Mouse (Mus musculus): Measurements from ENCODE around the gene Rgl1. TPM values are rescaled to one million over a fixed set of nuclear protein-coding genes. Genes with fewer than 3 reads are reported as not detected.

Gene Rgl1
- polyA plus RNA-seq, 1 experiment = 7.1 TPM

DNA sequence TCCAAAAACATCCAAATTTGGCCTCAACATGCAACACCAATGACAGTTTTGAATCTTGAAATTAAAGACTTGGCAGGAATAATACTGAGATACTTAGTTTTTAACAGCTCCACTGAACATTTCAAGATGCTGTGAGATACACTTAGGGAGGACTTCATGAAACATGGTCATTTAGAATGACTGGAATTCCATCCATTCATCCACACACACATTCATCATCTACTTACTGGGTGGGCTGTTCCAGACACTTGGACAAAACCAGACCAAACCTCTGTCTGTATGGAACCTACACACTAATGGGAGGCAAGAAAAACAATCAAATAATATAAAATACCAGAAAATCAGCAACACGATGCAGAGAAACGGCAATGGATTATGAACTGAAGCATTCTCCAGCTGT, 58.6 kb downstream of the Rgl1 start:
- no peak for DNase-seq
- H3K27ac ChIP-seq (ENCODE audit: control insufficient read depth, insufficient read depth, low read length) = no peak overlapping the region
- TF ChIP-seq CTCF (IDR thresholded peaks at IDR 0.05; ENCODE audit: borderline replicate concordance, control insufficient read depth, extremely low read depth, insufficient read depth, low read length, poor library complexity) (no peak), POLR2A (IDR thresholded peaks at IDR 0.05; ENCODE audit: control insufficient read depth, extremely low read depth, insufficient read depth, low read length, poor library complexity) (no peak)
- no peak overlapping the region for H3K4me3 ChIP-seq (ENCODE audit: control insufficient read depth, insufficient read depth, low read length)
- 96% methylated on average over 2 of the region's 2 CpGs for WGBS
- H3K4me1 ChIP-seq (replicated peaks; ENCODE audit: control insufficient read depth, insufficient read depth, low read length) = no peaks in the 10 kb centered on the region
- H3K36me3 ChIP-seq (ENCODE audit: control insufficient read depth, insufficient read depth, low read length) = no peaks in the 10 kb centered on the region
- H3K27me3 ChIP-seq (ENCODE audit: control insufficient read depth, insufficient read depth, low read length) = no peaks in the 10 kb centered on the region

DNA sequence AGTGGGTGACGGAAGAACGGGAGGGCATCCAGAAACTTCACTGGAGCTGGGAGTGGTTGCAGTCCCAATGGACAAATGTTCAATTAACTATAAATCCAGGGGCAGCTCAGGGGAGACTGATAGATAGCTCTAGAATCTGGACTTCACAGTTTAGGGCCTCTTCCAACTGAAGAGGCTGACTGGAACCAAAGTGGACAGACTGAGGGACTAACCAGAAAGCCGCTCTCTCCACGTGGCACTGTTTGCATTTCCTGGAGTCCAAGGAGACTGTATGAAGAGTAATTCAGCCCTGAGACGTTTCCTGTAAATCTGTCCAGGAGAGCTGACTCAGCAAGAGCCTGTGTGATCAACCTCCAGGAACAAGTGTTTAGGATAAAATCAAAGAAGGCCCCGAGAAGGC, 62.2 kb downstream of the Rgl1 start:
- H3K4me1 ChIP-seq (replicated peaks; ENCODE audit: control insufficient read depth, insufficient read depth, low read length) = no peaks in the 10 kb centered on the region
- 62% methylated on average over 6 of the region's 6 CpGs for WGBS
- H3K36me3 ChIP-seq (ENCODE audit: control insufficient read depth, insufficient read depth, low read length) = no peaks in the 10 kb centered on the region
- no peaks in the 10 kb centered on the region for H3K27me3 ChIP-seq (ENCODE audit: control insufficient read depth, insufficient read depth, low read length)
- no peak for DNase-seq
- TF ChIP-seq POLR2A (IDR thresholded peaks at IDR 0.05; ENCODE audit: control insufficient read depth, extremely low read depth, insufficient read depth, low read length, poor library complexity) = no peak
- TF ChIP-seq CTCF (IDR thresholded peaks at IDR 0.05; ENCODE audit: borderline replicate concordance, control insufficient read depth, extremely low read depth, insufficient read depth, low read length, poor library complexity) = no peak
- no peak overlapping the region for H3K4me3 ChIP-seq (ENCODE audit: control insufficient read depth, insufficient read depth, low read length)
- no peak overlapping the region for H3K27ac ChIP-seq (ENCODE audit: control insufficient read depth, insufficient read depth, low read length)

DNA sequence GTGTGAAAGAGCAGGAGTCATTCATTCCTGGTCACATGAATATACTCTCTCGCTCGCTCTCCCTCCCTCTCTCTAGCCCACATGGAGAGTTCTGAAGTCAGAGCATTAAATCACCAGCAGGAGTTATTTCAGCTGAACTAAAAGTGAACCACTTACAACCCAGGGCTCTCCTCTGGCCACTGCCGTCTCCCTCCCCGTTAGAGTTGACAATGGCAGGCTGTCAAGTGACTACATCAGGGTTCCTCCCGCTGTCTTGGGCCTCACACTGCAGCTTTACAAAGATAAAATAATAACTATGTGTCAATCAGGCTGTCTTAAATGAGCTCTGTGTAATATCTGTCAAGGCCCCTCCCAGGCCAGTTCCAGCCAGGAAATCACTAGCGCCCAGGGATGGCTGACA, 63.2 kb downstream of the Rgl1 start:
- DNase-seq = no peak
- no peaks in the 10 kb centered on the region for H3K36me3 ChIP-seq (ENCODE audit: control insufficient read depth, insufficient read depth, low read length)
- WGBS = 95% methylated on average over 6 of the region's 6 CpGs
- no peaks in the 10 kb centered on the region for H3K27me3 ChIP-seq (ENCODE audit: control insufficient read depth, insufficient read depth, low read length)
- no peak overlapping the region for H3K4me3 ChIP-seq (ENCODE audit: control insufficient read depth, insufficient read depth, low read length)
- TF ChIP-seq CTCF (IDR thresholded peaks at IDR 0.05; ENCODE audit: borderline replicate concordance, control insufficient read depth, extremely low read depth, insufficient read depth, low read length, poor library complexity) = no peak
- TF ChIP-seq POLR2A (IDR thresholded peaks at IDR 0.05; ENCODE audit: control insufficient read depth, extremely low read depth, insufficient read depth, low read length, poor library complexity) = no peak
- H3K4me1 ChIP-seq (replicated peaks; ENCODE audit: control insufficient read depth, insufficient read depth, low read length) = no peaks in the 10 kb centered on the region
- H3K27ac ChIP-seq (ENCODE audit: control insufficient read depth, insufficient read depth, low read length) = no peak overlapping the region

DNA sequence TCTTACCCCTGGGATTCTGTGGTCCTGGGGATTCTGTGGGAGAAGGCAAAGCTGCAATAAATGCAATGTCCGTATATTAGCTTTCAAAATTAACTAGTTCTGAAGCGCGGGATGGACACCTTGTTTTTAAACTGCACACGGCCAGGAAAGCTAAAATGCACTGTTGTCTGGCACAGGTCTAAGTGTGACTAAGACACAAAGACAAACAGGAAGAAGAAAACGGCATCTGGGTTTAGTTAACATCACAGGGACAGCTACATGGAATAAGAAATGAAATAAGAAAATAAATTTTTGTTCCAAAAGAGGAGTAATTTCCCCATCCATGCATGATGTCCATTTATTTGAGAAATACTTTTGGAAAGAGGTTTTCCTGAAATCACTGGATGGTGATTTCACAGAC, 65.1 kb downstream of the Rgl1 start:
- TF ChIP-seq POLR2A (IDR thresholded peaks at IDR 0.05; ENCODE audit: control insufficient read depth, extremely low read depth, insufficient read depth, low read length, poor library complexity) = no peak
- TF ChIP-seq CTCF (IDR thresholded peaks at IDR 0.05; ENCODE audit: borderline replicate concordance, control insufficient read depth, extremely low read depth, insufficient read depth, low read length, poor library complexity) = no peak
- 91% methylated on average over 5 of the region's 5 CpGs for WGBS
- Histone ChIP-seq H3K4me1 (replicated peaks; ENCODE audit: control insufficient read depth, insufficient read depth, low read length) (no peaks in the 10 kb centered on the region), H3K36me3 (ENCODE audit: control insufficient read depth, insufficient read depth, low read length) (no peaks in the 10 kb centered on the region), H3K27ac (ENCODE audit: control insufficient read depth, insufficient read depth, low read length) (no peak overlapping the region), H3K27me3 (ENCODE audit: control insufficient read depth, insufficient read depth, low read length) (no peaks in the 10 kb centered on the region), H3K4me3 (ENCODE audit: control insufficient read depth, insufficient read depth, low read length) (no peak overlapping the region)
- no peak for DNase-seq

DNA sequence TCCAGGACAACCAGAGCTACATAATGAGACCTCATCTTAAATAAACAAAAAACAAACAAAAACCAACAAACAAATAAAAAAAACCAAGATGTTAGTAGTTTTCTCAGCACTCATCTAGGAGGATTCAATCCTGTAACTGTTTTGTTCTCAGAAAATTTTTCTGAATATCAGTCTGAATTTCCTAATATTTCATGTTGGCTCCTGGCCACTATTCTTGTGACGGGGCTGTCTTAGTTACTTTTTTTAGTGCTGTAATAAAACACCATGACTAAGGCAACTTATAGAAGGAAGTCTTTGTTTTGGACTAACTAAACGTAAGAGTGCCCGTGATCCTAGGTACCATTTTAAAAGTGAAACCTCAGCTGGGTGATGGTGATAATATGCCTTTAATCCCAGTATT, 68.8 kb downstream of the Rgl1 start:
- WGBS = 81% methylated on average over 3 of the region's 3 CpGs
- H3K4me3 ChIP-seq (ENCODE audit: control insufficient read depth, insufficient read depth, low read length) = no peak overlapping the region
- no peaks in the 10 kb centered on the region for H3K4me1 ChIP-seq (replicated peaks; ENCODE audit: control insufficient read depth, insufficient read depth, low read length)
- H3K27me3 ChIP-seq (ENCODE audit: control insufficient read depth, insufficient read depth, low read length) = no peaks in the 10 kb centered on the region
- no peak for DNase-seq
- TF ChIP-seq CTCF (IDR thresholded peaks at IDR 0.05; ENCODE audit: borderline replicate concordance, control insufficient read depth, extremely low read depth, insufficient read depth, low read length, poor library complexity) (no peak), POLR2A (IDR thresholded peaks at IDR 0.05; ENCODE audit: control insufficient read depth, extremely low read depth, insufficient read depth, low read length, poor library complexity) (no peak)
- no peaks in the 10 kb centered on the region for H3K36me3 ChIP-seq (ENCODE audit: control insufficient read depth, insufficient read depth, low read length)
- no peak overlapping the region for H3K27ac ChIP-seq (ENCODE audit: control insufficient read depth, insufficient read depth, low read length)

DNA sequence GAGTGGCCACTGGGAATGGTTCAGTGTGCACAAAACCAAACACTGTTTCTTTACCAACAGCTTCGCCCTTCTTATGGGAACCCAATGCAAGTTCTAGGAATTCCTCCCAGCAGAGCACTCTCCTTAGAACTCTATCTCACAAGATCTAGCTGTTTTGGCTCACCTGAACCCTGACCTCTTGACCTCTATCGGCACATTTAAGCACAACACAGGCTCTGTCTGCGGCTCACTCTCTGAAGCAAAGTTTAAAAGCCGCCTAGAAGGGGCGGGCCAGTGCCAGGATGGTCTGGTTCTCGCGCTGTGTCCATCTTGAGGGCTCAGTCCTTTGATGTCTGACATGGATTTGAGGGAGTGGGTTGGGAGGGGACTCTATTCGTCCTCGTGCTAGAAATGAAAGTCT, 70.7 kb downstream of the Rgl1 start:
- H3K36me3 ChIP-seq (ENCODE audit: control insufficient read depth, insufficient read depth, low read length) = no peaks in the 10 kb centered on the region
- no peak overlapping the region for H3K4me3 ChIP-seq (ENCODE audit: control insufficient read depth, insufficient read depth, low read length)
- WGBS = 92% methylated on average over 9 of the region's 9 CpGs
- H3K27me3 ChIP-seq (ENCODE audit: control insufficient read depth, insufficient read depth, low read length) = no peaks in the 10 kb centered on the region
- no peak for DNase-seq
- no peak overlapping the region for H3K27ac ChIP-seq (ENCODE audit: control insufficient read depth, insufficient read depth, low read length)
- no peaks in the 10 kb centered on the region for H3K4me1 ChIP-seq (replicated peaks; ENCODE audit: control insufficient read depth, insufficient read depth, low read length)
- no peak for TF ChIP-seq POLR2A (IDR thresholded peaks at IDR 0.05; ENCODE audit: control insufficient read depth, extremely low read depth, insufficient read depth, low read length, poor library complexity)

DNA sequence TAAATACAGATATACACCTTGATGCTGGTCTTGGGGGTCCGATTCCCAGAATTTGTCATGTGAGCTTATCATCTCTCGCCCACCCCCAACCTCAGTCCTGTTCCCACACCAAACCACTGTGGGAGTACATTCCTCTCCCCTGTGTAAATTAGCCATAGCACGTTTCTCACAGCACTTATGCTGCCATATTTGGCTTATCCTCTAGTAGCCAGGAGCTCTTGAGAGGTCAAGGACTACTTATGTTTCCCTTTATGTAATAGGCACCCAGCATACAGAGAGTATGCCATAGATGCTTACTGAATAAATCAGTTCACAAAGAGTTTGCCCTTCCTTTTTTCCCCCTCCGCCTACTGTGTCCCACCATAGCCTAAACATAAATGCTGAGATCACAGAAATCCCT, 76.2 kb downstream of the Rgl1 start:
- Histone ChIP-seq H3K4me3 (ENCODE audit: control insufficient read depth, insufficient read depth, low read length) (no peak overlapping the region), H3K27me3 (ENCODE audit: control insufficient read depth, insufficient read depth, low read length) (no peaks in the 10 kb centered on the region), H3K4me1 (replicated peaks; ENCODE audit: control insufficient read depth, insufficient read depth, low read length) (no peaks in the 10 kb centered on the region), H3K27ac (ENCODE audit: control insufficient read depth, insufficient read depth, low read length) (no peak overlapping the region), H3K36me3 (ENCODE audit: control insufficient read depth, insufficient read depth, low read length) (no peaks in the 10 kb centered on the region)
- no peak for DNase-seq
- WGBS = 95% methylated on average over 4 of the region's 4 CpGs
- no peak for TF ChIP-seq POLR2A (IDR thresholded peaks at IDR 0.05; ENCODE audit: control insufficient read depth, extremely low read depth, insufficient read depth, low read length, poor library complexity)
- no peak for TF ChIP-seq CTCF (IDR thresholded peaks at IDR 0.05; ENCODE audit: borderline replicate concordance, control insufficient read depth, extremely low read depth, insufficient read depth, low read length, poor library complexity)
